Mouse (Mus musculus): Measurements from ENCODE around the gene Pak1. TPM values are rescaled to one million over a fixed set of nuclear protein-coding genes. Genes with fewer than 3 reads are reported as not detected.
A peak's percentile ranks its signal among the peaks of the same experiment; 100 is the strongest.

The Pak1 gene
- polyA plus RNA-seq (2015; fragmentation: Nextera tagmentation; extraction: Ambion mirVana): 17.2 and 23.6 TPM in 2 replicates

- peak; percentile 66 for DNase-seq (ENCODE audit: low spot score)
Measured at GRCm38 (mm10) chr7:97788190-97788668, at the start of gene Pak1. Gene Pak1, plus strand, starts transcription at chr7:97788541.

GRCm38 (mm10) chr7:97740948-97741347 lies 47.4 kb upstream of the Pak1 start:
- DNase-seq (ENCODE audit: low spot score): no peak

GRCm38 (mm10) chr7:97741756-97742291 lies 46.5 kb upstream of the Pak1 start:
- no peak for DNase-seq (ENCODE audit: low spot score)

GRCm38 (mm10) chr7:97745299-97745698 lies 43.0 kb upstream of the Pak1 start:
- peak; percentile 75 for DNase-seq (ENCODE audit: low spot score)

- DNase-seq (ENCODE audit: low spot score): no peak
Measured at GRCm38 (mm10) chr7:97747176-97747707, 41.1 kb upstream of the Pak1 start.

- DNase-seq (ENCODE audit: low spot score): peak; percentile 82
Measured at GRCm38 (mm10) chr7:97747787-97748497, 40.4 kb upstream of the Pak1 start.

GRCm38 (mm10) chr7:97748527-97749206 lies 39.7 kb upstream of the Pak1 start:
- DNase-seq (ENCODE audit: low spot score): peak; percentile 55

- peak; percentile 49 for DNase-seq (ENCODE audit: low spot score)
Measured at GRCm38 (mm10) chr7:97749207-97750190, 38.8 kb upstream of the Pak1 start.

GRCm38 (mm10) chr7:97756967-97757881 lies 31.1 kb upstream of the Pak1 start:
- no peak for DNase-seq (ENCODE audit: low spot score)

GRCm38 (mm10) chr7:97764591-97764990 lies 23.8 kb upstream of the Pak1 start:
- no peak for DNase-seq (ENCODE audit: low spot score)

- no peak for DNase-seq (ENCODE audit: low spot score)
Measured at GRCm38 (mm10) chr7:97765181-97765962, 23.0 kb upstream of the Pak1 start.

GRCm38 (mm10) chr7:97765963-97766347 lies 22.4 kb upstream of the Pak1 start:
- DNase-seq (ENCODE audit: low spot score): no peak

- DNase-seq (ENCODE audit: low spot score): peak; percentile 21
Measured at GRCm38 (mm10) chr7:97766406-97767166, 21.8 kb upstream of the Pak1 start.

GRCm38 (mm10) chr7:97767841-97768240 lies 20.5 kb upstream of the Pak1 start:
- DNase-seq (ENCODE audit: low spot score): no peak

GRCm38 (mm10) chr7:97769020-97769419 lies 19.3 kb upstream of the Pak1 start:
- no peak for DNase-seq (ENCODE audit: low spot score)

GRCm38 (mm10) chr7:97770841-97771620 lies 17.3 kb upstream of the Pak1 start:
- no peak for DNase-seq (ENCODE audit: low spot score)

GRCm38 (mm10) chr7:97775380-97775779 lies 13.0 kb upstream of the Pak1 start:
- DNase-seq (ENCODE audit: low spot score): no peak
